Mouse (Mus musculus): Measurements from ENCODE around the gene Hist1h2br. TPM values are rescaled to one million over a fixed set of nuclear protein-coding genes. Genes with fewer than 3 reads are reported as not detected.
"Not testable (repeated sequence)": the region's sequence is repeated elsewhere in the genome, so short reads cannot be mapped to it uniquely, and the experiment has no call there.

Hist1h2br gene
- 19.8 and 19.9 TPM in 2 replicates for polyA plus RNA-seq (2015; fragmentation: Nextera tagmentation; extraction: Ambion mirVana)

DNA sequence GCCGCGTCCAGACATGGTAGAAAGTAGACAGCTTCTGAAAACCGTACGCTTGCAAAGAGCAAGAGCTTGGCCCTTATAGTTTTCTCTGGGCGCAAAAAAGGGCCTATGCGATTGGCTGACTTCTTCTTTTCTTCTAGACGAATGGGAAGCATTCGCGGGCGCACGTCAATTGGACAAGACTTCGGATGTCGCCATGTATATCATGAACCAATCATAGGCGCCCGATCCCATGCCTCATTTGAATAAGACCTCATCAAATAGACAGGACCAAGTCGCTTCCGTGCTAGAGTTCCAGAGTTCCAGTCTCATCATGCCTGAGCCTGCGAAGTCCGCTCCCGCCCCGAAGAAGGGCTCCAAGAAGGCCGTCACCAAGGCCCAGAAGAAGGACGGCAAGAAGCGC lies at the start of gene Hist1h2br, which contains the start of gene Hist1h2ap:
Gene Hist1h2br, plus strand, starts transcription at position 283 of the 400 bp plus-strand sequence.
Gene Hist1h2ap, minus strand, starts transcription at position 47 of the 400 bp plus-strand sequence.
- not testable (repeated sequence) for H3K9ac ChIP-seq; H3K9me3 ChIP-seq; H3K4me3 ChIP-seq (replicated peaks); H3K36me3 ChIP-seq; H3K27ac ChIP-seq; H3K27me3 ChIP-seq (replicated peaks); H3K4me1 ChIP-seq; H3K4me2 ChIP-seq
- ATAC-seq (ENCODE audit: insufficient read depth, low FRiP score, low read depth) = peak; percentile 93
- WGBS = no CpG with 5 or more reads among the region's 24 CpGs

- Histone ChIP-seq H3K4me1 (peaks cover 14% of the 10 kb centered on the region), H3K9ac (no peak overlapping the region), H3K4me2 (peak overlapping the region; percentile 69), H3K27me3 (replicated peaks) (no peaks in the 10 kb centered on the region), H3K4me3 (replicated peaks) (no peak overlapping the region; the same call in 1 of the 2 replicates), H3K27ac (peak overlapping the region; percentile 89), H3K36me3 (no peaks in the 10 kb centered on the region), H3K9me3 (no peaks in the 10 kb centered on the region)
- 29% methylated on average over 6 of the region's 6 CpGs for WGBS
- ATAC-seq (ENCODE audit: insufficient read depth, low FRiP score, low read depth) = no peak
These were observed 49.2 kb upstream of the Hist1h2br start for GRCm38 (mm10) chr13:21784311-21784710.

- Histone ChIP-seq H3K9ac (no peak overlapping the region), H3K36me3 (no peaks in the 10 kb centered on the region), H3K4me3 (replicated peaks) (peak overlapping the region; percentile 37), H3K27ac (peak overlapping the region; percentile 89), H3K27me3 (replicated peaks) (no peaks in the 10 kb centered on the region), H3K4me2 (peak overlapping the region; percentile 57), H3K4me1 (peaks cover 12% of the 10 kb centered on the region), H3K9me3 (no peaks in the 10 kb centered on the region)
- ATAC-seq (ENCODE audit: insufficient read depth, low FRiP score, low read depth) = no peak
- WGBS = 6% methylated on average over 8 of the region's 8 CpGs
These were observed 47.2 kb upstream of the Hist1h2br start for GRCm38 (mm10) chr13:21786189-21786898.

DNA sequence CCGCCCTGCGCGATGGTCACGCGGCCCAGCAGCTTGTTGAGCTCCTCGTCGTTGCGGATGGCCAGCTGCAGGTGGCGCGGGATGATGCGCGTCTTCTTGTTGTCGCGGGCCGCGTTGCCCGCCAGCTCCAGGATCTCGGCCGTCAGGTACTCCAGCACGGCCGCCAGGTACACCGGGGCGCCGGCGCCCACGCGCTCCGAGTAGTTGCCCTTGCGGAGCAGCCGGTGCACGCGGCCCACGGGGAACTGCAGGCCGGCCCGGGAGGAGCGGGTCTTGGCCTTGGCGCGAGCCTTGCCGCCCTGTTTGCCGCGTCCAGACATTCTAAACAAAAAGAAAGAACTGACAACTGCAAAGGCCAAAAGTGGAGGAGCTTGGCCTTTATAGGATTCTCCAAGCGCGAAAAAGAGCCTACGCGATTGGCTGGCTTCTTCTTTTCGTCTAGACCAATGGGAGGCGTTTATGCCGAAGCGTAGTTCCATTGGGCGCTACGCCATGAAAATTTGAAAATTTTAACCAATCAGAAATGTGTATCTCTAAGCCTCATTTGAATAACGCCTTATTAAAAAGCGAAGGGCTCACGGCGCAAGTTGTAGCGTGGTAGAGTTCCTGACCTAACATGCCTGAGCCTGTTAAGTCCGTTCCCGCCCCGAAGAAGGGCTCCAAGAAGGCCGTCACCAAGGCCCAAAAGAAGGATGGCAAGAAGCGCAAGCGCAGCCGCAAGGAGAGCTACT lies 46.5 kb upstream of the Hist1h2br start, which contains the start of the genes Hist1h2an and Hist1h2bp:
Gene Hist1h2an, minus strand, starts transcription at position 320 of the 731 bp plus-strand sequence.
Gene Hist1h2bp, plus strand, starts transcription at position 563 of the 731 bp plus-strand sequence.
- WGBS = 0% methylated on average over 38 of the region's 63 CpGs
- ATAC-seq (ENCODE audit: insufficient read depth, low FRiP score, low read depth) = peak; percentile 91
- H3K4me1 ChIP-seq = peaks cover 12% of the 10 kb centered on the region

DNA sequence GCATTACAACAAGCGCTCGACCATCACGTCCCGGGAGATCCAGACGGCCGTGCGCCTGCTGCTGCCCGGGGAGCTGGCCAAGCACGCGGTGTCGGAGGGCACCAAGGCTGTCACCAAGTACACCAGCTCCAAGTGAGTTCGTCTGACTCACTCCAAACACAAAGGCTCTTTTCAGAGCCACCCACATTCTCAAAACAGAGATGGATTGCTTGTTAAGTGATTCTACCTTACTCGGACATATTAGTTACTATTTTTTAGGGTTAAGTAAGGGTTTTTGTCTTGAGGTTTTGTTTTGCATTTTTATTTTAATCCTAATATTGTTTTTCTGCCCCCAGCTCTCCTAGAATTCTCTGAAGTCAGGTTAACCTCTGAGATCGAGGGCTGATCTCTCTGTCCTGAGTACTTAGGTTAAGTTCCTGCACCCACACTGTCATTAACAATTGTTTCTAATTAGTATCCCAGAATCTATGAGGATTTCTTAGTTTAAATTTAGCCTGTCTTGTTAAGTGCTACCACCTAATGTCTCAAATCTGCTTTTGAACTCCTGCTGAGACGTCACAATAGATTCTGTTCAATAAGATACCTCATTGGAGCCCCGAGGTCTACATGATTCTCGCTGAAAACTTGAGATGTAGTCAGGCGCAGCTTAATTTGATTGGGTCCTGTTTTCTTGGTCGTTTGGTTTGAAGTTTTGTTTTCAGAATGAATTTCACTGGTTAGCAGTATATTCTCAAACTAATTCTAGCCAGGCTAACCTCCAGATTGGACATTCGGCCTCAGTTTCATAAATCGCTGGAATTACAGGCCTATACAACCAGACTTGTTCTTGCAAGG lies 45.6 kb upstream of the Hist1h2br start:
- Histone ChIP-seq H3K4me2 (peak overlapping the region; percentile 55), H3K9ac (no peak overlapping the region; the same call in 1 of the 2 replicates), H3K27ac (peak overlapping the region; percentile 75), H3K27me3 (replicated peaks) (no peaks in the 10 kb centered on the region), H3K4me1 (peaks cover 12% of the 10 kb centered on the region), H3K4me3 (replicated peaks) (peak overlapping the region; percentile 37; the same call in 1 of the 2 replicates), H3K36me3 (no peaks in the 10 kb centered on the region), H3K9me3 (no peaks in the 10 kb centered on the region)
- 19% methylated on average over 16 of the region's 21 CpGs for WGBS
- ATAC-seq (ENCODE audit: insufficient read depth, low FRiP score, low read depth) = 0 out of 2 replicates have a peak, but pooled peaks have one; percentile 1

More for the DNA sequence above, 46.5 kb upstream of the Hist1h2br start, which contains the start of the genes Hist1h2an and Hist1h2bp:
- H3K27ac ChIP-seq = peak within 1 kb of the TSS; percentile 89
- H3K4me3 ChIP-seq (replicated peaks) = peak within 1 kb of the TSS; percentile 37
- H3K27me3 ChIP-seq (replicated peaks); H3K36me3 ChIP-seq; H3K9me3 ChIP-seq; H3K9ac ChIP-seq: not testable (repeated sequence)
- H3K4me2 ChIP-seq = peak within 1 kb of the TSS; percentile 57

DNA sequence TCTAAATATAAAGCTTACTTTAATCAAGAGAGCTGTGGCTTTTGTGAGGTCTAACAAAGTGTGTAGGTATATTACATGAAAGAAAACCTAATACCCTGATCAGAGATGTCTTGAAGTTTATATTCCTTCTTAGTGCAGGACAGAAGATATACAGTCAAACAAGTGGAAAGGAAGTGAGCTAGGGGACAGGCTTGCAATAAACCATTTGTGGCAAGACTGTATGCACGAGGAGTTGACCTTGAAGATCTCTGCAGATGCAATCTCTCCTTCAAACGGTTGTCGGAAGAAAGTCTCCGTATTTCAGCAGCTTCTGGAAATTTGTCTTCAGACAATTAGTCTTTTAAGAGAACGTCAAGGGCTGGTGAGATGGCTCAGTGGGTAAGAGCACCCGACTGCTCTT lies 43.6 kb upstream of the Hist1h2br start:
- H3K4me3 ChIP-seq (replicated peaks) = no peak overlapping the region
- no peaks in the 10 kb centered on the region for H3K36me3 ChIP-seq
- ATAC-seq (ENCODE audit: insufficient read depth, low FRiP score, low read depth) = no peak
- WGBS = 45% methylated on average over 6 of the region's 6 CpGs
- H3K9ac ChIP-seq = no peak overlapping the region
- H3K9me3 ChIP-seq = no peaks in the 10 kb centered on the region
- H3K27me3 ChIP-seq (replicated peaks) = no peaks in the 10 kb centered on the region
- H3K4me2 ChIP-seq = no peak overlapping the region
- no peak overlapping the region for H3K27ac ChIP-seq
- 0 out of 2 replicates have a peak, but pooled peaks cover 3% of the 10 kb centered on the region for H3K4me1 ChIP-seq

- ATAC-seq (ENCODE audit: insufficient read depth, low FRiP score, low read depth) = no peak
- Histone ChIP-seq H3K9me3 (no peaks in the 10 kb centered on the region), H3K4me1 (0 out of 2 replicates have a peak, but pooled peaks cover 3% of the 10 kb centered on the region), H3K27ac (peak overlapping the region; percentile 35), H3K9ac (0 out of 2 replicates have a peak overlapping the region, but pooled peaks have one; percentile 12), H3K4me2 (peak overlapping the region; percentile 49), H3K27me3 (replicated peaks) (no peaks in the 10 kb centered on the region), H3K4me3 (replicated peaks) (peak overlapping the region; percentile 13; the same call in 1 of the 2 replicates), H3K36me3 (no peaks in the 10 kb centered on the region)
- WGBS = 16% methylated on average over 17 of the region's 18 CpGs
These were observed 42.8 kb upstream of the Hist1h2br start for GRCm38 (mm10) chr13:21790601-21791283.

DNA sequence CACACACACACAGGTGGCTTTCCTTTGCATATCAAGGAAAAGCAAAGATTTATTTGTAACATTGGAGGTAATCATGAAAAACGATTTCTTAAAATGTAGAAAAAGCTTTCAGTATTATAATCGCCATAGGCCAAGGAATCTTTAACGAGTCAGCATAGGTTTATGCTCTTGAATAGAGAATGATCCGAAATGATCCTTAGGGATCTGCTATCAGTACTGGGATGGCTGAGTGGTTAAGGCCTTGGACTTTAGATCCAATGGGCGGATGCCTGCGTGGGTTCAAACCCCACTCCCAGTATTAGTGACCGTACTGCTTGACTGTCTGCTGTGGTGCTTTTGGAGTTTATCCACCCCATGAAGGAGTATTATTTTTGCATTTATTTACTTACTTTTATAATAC lies 38.0 kb upstream of the Hist1h2br start:
- Histone ChIP-seq H3K4me1 (0 out of 2 replicates have a peak, but pooled peaks cover under 1% of the 10 kb centered on the region), H3K4me3 (replicated peaks) (no peak overlapping the region), H3K9me3 (no peaks in the 10 kb centered on the region), H3K27ac (no peak overlapping the region), H3K4me2 (no peak overlapping the region), H3K9ac (no peak overlapping the region), H3K27me3 (replicated peaks) (no peaks in the 10 kb centered on the region), H3K36me3 (no peaks in the 10 kb centered on the region)
- ATAC-seq (ENCODE audit: insufficient read depth, low FRiP score, low read depth) = no peak
- 90% methylated on average over 7 of the region's 7 CpGs for WGBS

DNA sequence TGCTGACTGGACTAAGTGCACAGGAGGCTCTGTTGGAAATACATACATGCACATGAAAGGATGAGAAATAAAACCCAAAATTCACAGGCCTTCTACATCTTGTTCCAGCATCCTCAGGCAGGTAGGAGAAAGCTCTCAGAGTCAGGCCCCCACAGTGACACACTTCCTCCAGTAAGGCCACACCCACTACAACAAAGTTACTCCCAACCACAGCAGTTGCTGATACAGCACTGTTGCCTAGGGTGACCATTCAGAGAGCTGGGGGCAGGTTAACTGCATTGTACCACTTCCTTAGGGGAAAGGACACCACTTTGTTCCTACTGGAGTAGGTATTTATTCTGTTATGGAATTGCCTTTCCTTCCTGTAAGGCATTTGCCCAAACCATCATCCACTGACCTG lies 36.4 kb upstream of the Hist1h2br start:
- not testable (repeated sequence) for H3K4me3 ChIP-seq (replicated peaks); H3K27me3 ChIP-seq (replicated peaks); ATAC-seq (ENCODE audit: insufficient read depth, low FRiP score, low read depth); H3K4me1 ChIP-seq; H3K36me3 ChIP-seq; H3K9me3 ChIP-seq; H3K4me2 ChIP-seq; H3K9ac ChIP-seq; H3K27ac ChIP-seq

DNA sequence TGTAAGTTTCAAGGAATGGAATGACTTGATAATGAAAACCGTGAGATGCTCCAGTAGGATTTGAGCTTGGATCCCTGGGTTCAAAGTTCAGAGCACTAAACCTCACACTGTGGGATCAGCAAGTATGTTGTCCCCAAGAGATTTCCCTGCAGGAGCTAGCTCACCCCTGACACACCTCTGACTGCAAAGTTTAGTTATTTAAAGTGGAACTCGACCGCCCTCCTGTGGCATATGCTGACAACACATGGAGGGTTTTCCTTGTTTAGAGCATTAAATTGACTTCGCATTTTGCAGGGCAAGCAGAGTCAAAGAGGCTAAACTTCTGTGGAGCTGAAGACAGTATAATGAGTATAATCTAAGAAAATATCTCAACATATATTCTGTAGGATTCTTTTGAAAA lies 30.5 kb upstream of the Hist1h2br start:
- H3K27me3 ChIP-seq (replicated peaks); H3K4me2 ChIP-seq: not testable (repeated sequence)
- WGBS = no CpG with 5 or more reads among the region's 4 CpGs

DNA sequence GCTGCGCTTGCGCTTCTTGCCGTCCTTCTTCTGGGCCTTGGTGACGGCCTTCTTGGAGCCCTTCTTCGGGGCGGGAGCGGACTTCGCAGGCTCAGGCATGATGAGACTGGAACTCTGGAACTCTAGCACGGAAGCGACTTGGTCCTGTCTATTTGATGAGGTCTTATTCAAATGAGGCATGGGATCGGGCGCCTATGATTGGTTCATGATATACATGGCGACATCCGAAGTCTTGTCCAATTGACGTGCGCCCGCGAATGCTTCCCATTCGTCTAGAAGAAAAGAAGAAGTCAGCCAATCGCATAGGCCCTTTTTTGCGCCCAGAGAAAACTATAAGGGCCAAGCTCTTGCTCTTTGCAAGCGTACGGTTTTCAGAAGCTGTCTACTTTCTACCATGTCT lies 23.5 kb upstream of the Hist1h2br start, which contains the start of the genes Hist1h2bq and Hist1h2ao:
Gene Hist1h2bq, minus strand, starts transcription at position 125 of the 400 bp plus-strand sequence.
Gene Hist1h2ao, plus strand, starts transcription at position 393 of the 400 bp plus-strand sequence.
- WGBS = no CpG with 5 or more reads among the region's 23 CpGs
- not testable (repeated sequence) for H3K9me3 ChIP-seq; H3K4me1 ChIP-seq; H3K9ac ChIP-seq; H3K36me3 ChIP-seq; H3K4me3 ChIP-seq (replicated peaks); H3K27ac ChIP-seq; H3K27me3 ChIP-seq (replicated peaks); H3K4me2 ChIP-seq
- ATAC-seq (ENCODE audit: insufficient read depth, low FRiP score, low read depth) = peak; percentile 95

More for the DNA sequence above, 30.5 kb upstream of the Hist1h2br start:
- not testable (repeated sequence) for H3K9ac ChIP-seq; H3K9me3 ChIP-seq; H3K4me3 ChIP-seq (replicated peaks); H3K4me1 ChIP-seq; H3K27ac ChIP-seq; H3K36me3 ChIP-seq
- ATAC-seq (ENCODE audit: insufficient read depth, low FRiP score, low read depth) = peak; percentile 72; the same call in 1 of the 2 replicates
